Mouse (Mus musculus) liver, embryonic 16.5 days (tissue): ENCODE measurements around the gene Faah. TPM values are rescaled to one million over a fixed set of nuclear protein-coding genes. Genes with fewer than 3 reads are reported as not detected.

Experiments used
- ATAC-seq: fragments of 200-750 bp; cut with Nextera tagmentation; 2 replicates; pipeline ENCODE4 v1.8.0; 2017; ENCODE audit warnings: low read depth, mild to moderate bottlenecking, moderate number of reproducible peaks, moderate library complexity
- H3K27ac ChIP-seq: fragments of 300-500 bp; sonication (generic); 2 replicates; pipeline ENCODE4 v1.5.1; 2014; ENCODE audit warnings: mild to moderate bottlenecking, low read length
- H3K27me3 ChIP-seq: fragments of 300-500 bp; sonication (generic); 2 replicates; pipeline ENCODE4 v1.6.1; 2014; ENCODE audit warnings: low read depth, low read length, mixed read lengths; ENCODE audit not compliant: control insufficient read depth, insufficient read depth
- H3K36me3 ChIP-seq: fragments of 300-500 bp; sonication (generic); 2 replicates; pipeline ENCODE4 v1.6.1; 2014; ENCODE audit warnings: mild to moderate bottlenecking; ENCODE audit not compliant: control insufficient read depth, insufficient read depth
- H3K4me1 ChIP-seq: fragments of 300-500 bp; sonication (generic); 2 replicates; pipeline ENCODE4 v1.6.1; 2014; ENCODE audit warnings: low read depth, low read length, mixed read lengths; ENCODE audit not compliant: control insufficient read depth
- H3K4me2 ChIP-seq: fragments of 300-500 bp; sonication (generic); 2 replicates; pipeline ENCODE4 v1.6.1; 2014; ENCODE audit warnings: low read depth, low read length, mixed read lengths
- H3K4me3 ChIP-seq: fragments of 300-500 bp; sonication (generic); 2 replicates; pipeline ENCODE4 v1.5.1; 2014; ENCODE audit warnings: low read depth, mild to moderate bottlenecking, low read length
- H3K9ac ChIP-seq: fragments of 300-500 bp; sonication (generic); 2 replicates; pipeline ENCODE4 v1.6.1; 2014; ENCODE audit warnings: low read depth, low read length
- H3K9me3 ChIP-seq: fragments of 300-500 bp; sonication (generic); replicated peaks from 2 replicates; pipeline ENCODE4 v1.6.1; 2016; ENCODE audit warnings: low read length; ENCODE audit not compliant: control insufficient read depth
- WGBS: fragments of 180-500 bp; shearing (Covaris S2); extraction: QIAGEN DNeasy Blood & Tissue Kit; methylation state at CpG from one replicate; pipeline ENCODE4 v1.1.7; 2014; ENCODE audit not compliant: insufficient replicate concordance; 5-methylcytosine and 5-hydroxymethylcytosine counted together
- polyA plus RNA-seq: library from polyadenylated mRNA; unstranded; fragments of >200 nt; fragmentation: Nextera tagmentation; extraction: Ambion mirVana; gene quantifications from 2 replicates; pipeline ENCODE4 v1.2.1, GENCODE M21; 2015

The Faah gene
- polyA plus RNA-seq, 1 experiment from 2014 or later = 14.5 TPM

DNA sequence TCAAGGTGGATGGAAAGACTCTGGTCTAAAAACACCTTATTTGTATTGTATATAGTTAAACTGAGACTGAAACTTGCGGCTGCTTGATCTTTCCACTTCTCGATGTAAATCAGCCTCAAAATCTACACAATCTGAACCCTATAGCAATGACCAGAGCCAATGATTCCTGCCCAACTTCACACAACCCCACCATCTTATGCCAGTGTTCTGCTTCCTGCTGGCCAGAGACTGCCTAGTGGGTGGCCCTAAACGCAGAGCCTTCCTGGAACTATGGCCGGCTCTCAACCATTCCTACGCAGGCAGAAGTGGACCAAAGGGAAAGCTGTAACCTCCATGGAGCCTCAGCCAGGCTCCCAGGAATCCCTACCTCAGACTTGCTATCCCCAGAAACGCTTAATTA lies 54.0 kb downstream of the Faah start:
- no peaks in the 10 kb centered on the region for H3K4me1 ChIP-seq
- H3K27ac ChIP-seq = no peak overlapping the region
- no peaks in the 10 kb centered on the region for H3K36me3 ChIP-seq
- no peak for ATAC-seq
- H3K4me2 ChIP-seq = no peak overlapping the region
- 16% methylated on average over 6 of the region's 6 CpGs for WGBS
- H3K27me3 ChIP-seq = peaks cover 73% of the 10 kb centered on the region
- H3K9me3 ChIP-seq = no peaks in the 10 kb centered on the region
- H3K9ac ChIP-seq = no peak overlapping the region
- no peak overlapping the region for H3K4me3 ChIP-seq

DNA sequence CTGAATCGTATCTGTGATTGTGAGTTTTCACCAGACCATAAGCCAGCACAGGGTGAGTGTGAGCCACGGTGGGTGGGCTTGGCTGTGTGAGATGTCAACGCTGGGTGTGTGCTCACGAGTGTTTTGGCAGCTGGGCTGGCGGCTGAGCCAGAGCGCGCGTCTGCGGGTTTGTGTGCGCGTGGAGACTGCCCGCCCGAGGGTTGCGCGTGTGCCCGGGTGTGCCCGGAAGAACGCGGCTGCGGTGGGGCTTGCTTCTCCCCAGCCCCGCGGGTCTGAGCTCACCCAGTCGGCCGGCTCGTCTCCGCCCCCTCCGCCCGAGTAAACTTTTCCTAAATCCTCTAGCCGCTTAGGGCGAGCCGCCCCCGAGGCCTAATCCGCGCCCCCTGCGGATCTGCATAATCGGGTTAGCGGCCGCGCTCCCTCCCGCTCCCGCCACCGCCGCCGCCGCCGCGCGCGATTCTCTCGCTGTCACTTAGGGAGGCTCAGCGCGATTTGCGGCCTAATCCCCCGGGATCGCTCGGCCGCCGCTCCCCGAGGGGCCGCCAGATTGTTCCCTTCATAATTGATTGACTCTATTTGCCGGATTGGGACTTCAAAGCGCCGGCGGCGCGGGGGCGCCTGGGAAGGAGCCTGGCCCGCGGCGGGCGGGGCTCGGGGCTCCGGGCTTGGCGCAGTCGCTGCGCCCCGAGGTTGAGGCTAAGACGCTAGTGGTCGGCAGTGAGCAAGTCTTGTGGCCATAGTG lies 54.9 kb downstream of the Faah start:
- under 1% methylated on average over 78 of the region's 79 CpGs for WGBS
- H3K9ac ChIP-seq = no peak overlapping the region; the same call in 1 of the 2 replicates

DNA sequence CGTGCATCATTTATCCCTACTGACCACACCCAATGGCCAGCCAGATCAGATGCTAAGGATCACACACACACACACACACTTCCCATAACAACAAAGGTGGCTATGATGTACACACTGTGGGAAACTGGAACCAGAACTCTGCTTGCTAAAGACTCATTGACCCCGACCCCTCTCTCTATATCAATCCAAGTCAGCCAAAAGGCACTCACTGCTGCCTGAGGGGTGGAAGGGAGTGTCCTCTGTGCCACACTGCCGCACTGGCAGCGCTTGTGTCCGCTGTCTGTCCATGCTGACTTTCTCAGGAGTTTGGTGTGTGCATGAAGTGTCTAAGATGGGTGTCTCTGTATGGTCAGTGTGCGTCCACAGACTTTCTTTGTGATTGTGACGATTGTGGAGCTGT lies 55.7 kb downstream of the Faah start:
- Histone ChIP-seq H3K36me3 (no peaks in the 10 kb centered on the region), H3K27ac (no peak overlapping the region), H3K4me1 (no peaks in the 10 kb centered on the region), H3K4me2 (no peak overlapping the region), H3K9me3 (no peaks in the 10 kb centered on the region), H3K4me3 (no peak overlapping the region), H3K9ac (no peak overlapping the region), H3K27me3 (peaks cover 69% of the 10 kb centered on the region)
- no peak for ATAC-seq
- WGBS = 16% methylated on average over 7 of the region's 7 CpGs

More for the DNA sequence above, 54.9 kb downstream of the Faah start:
- Histone ChIP-seq H3K27me3 (peaks cover 71% of the 10 kb centered on the region), H3K9me3 (no peaks in the 10 kb centered on the region), H3K36me3 (no peaks in the 10 kb centered on the region), H3K27ac (no peak overlapping the region), H3K4me1 (no peaks in the 10 kb centered on the region), H3K4me3 (peak overlapping the region; percentile 54), H3K4me2 (peak overlapping the region; percentile 56)
- no peak for ATAC-seq

DNA sequence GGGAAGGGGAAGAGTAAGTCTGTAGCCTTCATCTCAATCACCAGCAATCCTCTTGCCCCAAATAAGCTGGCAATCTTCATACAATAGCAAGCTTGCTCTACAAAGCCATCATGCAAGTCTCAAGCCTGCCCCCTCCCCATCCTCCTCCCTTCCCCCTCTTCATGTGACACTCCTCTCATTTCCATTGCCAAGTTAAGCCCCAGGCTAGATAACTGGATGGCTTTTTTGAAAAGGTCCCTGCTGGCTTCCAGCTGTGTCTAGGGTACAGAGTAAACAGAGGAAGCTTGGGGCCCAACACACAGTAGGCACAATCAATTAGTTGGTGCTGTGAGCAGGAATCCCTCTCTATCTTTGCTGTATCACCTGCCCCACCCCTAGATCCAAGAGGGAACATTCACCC lies 58.2 kb downstream of the Faah start:
- Histone ChIP-seq H3K4me2 (no peak overlapping the region), H3K36me3 (no peaks in the 10 kb centered on the region), H3K4me3 (no peak overlapping the region), H3K9me3 (no peaks in the 10 kb centered on the region), H3K27ac (no peak overlapping the region), H3K27me3 (peaks cover 73% of the 10 kb centered on the region), H3K9ac (no peak overlapping the region), H3K4me1 (no peaks in the 10 kb centered on the region)
- ATAC-seq = no peak

DNA sequence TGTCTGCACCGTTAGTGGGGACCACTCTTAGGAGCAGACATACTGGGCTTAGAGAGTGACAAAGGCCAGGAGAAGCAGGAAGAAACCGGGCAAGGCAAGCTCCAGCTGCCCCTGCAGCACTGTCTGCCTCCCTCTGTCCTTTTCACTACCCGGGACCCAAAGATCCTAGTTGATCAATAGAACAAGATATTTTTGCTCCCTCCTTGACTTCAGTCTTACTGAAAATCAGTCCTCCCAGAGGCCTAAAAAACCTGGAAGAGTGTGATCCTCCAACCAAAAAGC lies 62.3 kb downstream of the Faah start:
- H3K9ac ChIP-seq = no peak overlapping the region
- no peaks in the 10 kb centered on the region for H3K36me3 ChIP-seq
- no peak overlapping the region for H3K27ac ChIP-seq
- no peak for ATAC-seq
- 6% methylated on average over 3 of the region's 3 CpGs for WGBS
- H3K4me3 ChIP-seq = no peak overlapping the region
- H3K27me3 ChIP-seq = peaks cover 59% of the 10 kb centered on the region
- H3K4me1 ChIP-seq = no peaks in the 10 kb centered on the region
- no peaks in the 10 kb centered on the region for H3K9me3 ChIP-seq
- no peak overlapping the region for H3K4me2 ChIP-seq

DNA sequence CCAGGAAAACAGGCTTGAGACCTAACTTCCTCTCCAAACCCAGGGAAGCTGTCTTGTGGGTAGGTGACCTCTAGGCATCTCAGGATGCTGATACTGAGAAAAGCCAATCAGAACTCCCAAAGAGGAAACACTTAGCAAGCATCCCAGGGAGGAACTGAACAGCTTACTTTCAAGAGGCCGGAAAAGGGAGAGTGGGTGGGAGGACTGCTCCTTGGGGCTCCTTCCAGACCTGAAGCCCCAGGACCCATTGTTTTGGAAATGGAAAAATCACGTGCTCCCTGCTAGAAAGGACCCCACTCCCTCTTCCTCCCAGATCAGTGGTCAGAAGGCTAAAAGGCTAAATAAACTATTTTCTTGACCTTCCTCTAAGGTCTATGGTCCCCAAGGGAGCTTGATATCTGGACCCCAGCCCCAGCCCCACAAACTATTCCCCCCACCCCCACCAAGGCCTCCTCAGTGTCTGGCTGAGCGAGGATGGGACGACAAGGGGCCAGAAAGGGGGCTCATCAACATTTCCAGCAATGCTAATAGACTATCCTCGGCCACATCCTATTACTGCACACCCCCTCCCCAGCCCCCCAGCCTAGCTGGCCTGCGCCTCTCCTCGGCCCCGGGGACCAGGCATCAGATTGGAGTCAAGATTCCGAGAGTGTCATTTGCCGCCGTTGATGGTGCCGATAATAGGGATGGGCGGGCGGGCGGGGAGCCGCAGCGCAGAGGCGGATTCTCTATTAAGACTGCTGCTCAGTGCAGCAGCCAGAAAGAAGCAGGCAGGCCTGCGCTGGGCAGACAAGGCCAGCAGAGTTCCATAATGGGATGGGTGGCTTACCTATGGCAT lies 62.9 kb downstream of the Faah start:
- Histone ChIP-seq H3K9ac (no peak overlapping the region), H3K4me3 (no peak overlapping the region), H3K4me2 (no peak overlapping the region), H3K9me3 (no peaks in the 10 kb centered on the region), H3K4me1 (no peaks in the 10 kb centered on the region), H3K27me3 (peaks cover 53% of the 10 kb centered on the region), H3K27ac (no peak overlapping the region), H3K36me3 (no peaks in the 10 kb centered on the region)
- ATAC-seq = no peak
- WGBS = 8% methylated on average over 19 of the region's 19 CpGs

DNA sequence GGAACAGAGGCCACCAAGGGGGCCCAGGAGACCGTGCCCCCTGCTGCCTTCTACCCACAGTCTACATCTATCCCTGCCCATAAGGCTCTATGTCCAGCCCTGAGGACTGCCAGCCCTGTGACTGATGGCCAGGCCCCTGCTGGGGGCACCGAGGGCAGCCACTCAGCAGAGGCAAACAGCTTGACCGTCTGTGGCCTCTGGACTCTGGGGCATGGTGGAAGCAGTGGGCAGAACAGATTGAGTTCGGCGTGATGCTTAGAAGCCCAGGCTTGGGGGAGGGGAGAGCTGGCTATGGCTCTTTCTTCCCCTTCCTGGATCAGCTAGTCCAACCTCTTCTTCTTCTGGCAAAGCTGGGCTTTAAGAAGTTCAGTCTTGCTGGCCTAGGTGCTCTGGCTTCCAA lies 64.2 kb downstream of the Faah start:
- 32% methylated on average over 5 of the region's 5 CpGs for WGBS
- ATAC-seq = no peak
- no peak overlapping the region for H3K27ac ChIP-seq
- no peak overlapping the region for H3K4me2 ChIP-seq
- H3K27me3 ChIP-seq = peaks cover 54% of the 10 kb centered on the region
- H3K9ac ChIP-seq = no peak overlapping the region
- H3K4me3 ChIP-seq = no peak overlapping the region
- no peaks in the 10 kb centered on the region for H3K9me3 ChIP-seq
- no peaks in the 10 kb centered on the region for H3K36me3 ChIP-seq
- no peaks in the 10 kb centered on the region for H3K4me1 ChIP-seq

DNA sequence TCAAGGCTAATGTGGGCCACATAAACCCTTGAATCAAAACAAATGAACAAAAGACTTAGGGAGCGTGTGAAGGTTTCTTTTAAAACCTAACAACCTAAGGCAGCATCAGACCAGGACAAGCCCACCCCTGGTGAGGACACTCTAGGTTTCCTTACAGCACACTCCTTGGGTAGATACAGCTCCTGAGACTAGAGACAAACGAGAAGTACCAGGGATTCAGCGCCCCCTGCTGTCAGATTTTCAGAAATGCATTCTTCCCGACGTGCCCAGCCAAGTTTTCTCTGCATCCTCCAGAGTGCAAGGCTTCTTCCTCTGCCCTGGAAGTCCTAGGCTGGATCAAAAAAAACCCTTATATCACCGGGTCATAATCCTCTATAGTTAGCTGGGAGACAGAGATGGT lies 65.0 kb downstream of the Faah start:
- no peak overlapping the region for H3K27ac ChIP-seq
- H3K36me3 ChIP-seq = no peaks in the 10 kb centered on the region
- H3K9me3 ChIP-seq = no peaks in the 10 kb centered on the region
- H3K4me1 ChIP-seq = no peaks in the 10 kb centered on the region
- H3K4me3 ChIP-seq = no peak overlapping the region
- ATAC-seq = no peak
- no peak overlapping the region for H3K9ac ChIP-seq
- H3K4me2 ChIP-seq = no peak overlapping the region
- WGBS = 8% methylated on average over 6 of the region's 6 CpGs
- H3K27me3 ChIP-seq = peaks cover 50% of the 10 kb centered on the region

DNA sequence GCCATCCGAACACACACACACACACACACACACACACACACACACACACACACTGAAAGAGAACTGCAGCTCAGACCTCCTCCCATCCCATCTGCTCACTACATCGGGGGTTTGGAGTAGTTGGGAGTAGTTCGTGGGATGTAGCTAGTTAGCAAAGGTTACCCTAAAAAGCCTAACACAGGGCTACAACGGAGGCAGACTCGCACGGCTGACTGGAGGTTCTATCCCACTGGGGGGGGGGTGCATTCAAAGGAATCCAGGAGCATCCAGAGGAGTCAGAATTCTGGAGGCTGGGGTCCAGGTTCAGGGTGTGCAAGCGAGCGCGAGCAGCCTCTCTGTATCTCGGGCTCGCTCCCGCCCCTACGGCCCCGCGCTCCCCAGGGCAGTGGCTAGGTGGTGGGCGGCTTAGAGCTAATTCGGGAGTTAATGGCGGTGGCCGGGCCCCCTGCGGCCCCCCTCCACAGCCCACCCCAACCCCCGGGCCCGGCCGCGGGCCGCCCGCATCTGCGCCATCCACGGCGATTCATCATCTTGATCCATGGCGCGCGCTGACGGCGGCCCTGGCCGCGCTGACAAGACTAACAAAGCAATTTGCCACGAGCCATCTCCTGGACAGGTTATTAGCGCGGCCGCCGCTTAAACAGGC lies 73.9 kb downstream of the Faah start:
- Histone ChIP-seq H3K27ac (no peak overlapping the region), H3K4me1 (no peaks in the 10 kb centered on the region), H3K27me3 (peaks cover 77% of the 10 kb centered on the region), H3K9me3 (no peaks in the 10 kb centered on the region), H3K36me3 (no peaks in the 10 kb centered on the region), H3K4me2 (no peak overlapping the region), H3K4me3 (no peak overlapping the region), H3K9ac (no peak overlapping the region)
- 3% methylated on average over 41 of the region's 41 CpGs for WGBS
- no peak for ATAC-seq
